Mouse (Mus musculus) limb, embryonic 12.5 days (tissue): ENCODE data around the gene Tmem87a. TPM values are rescaled to one million over a fixed set of nuclear protein-coding genes. Genes with fewer than 3 reads are reported as not detected.

Experiments used
- ATAC-seq: fragments of 200-750 bp; cut with Nextera tagmentation; 2 replicates; pipeline ENCODE4 v1.8.0; 2017; ENCODE audit warnings: low read depth, moderate TSS enrichment; ENCODE audit not compliant: insufficient number of reproducible peaks, insufficient read depth, low FRiP score, low TSS enrichment
- H3K27ac ChIP-seq: fragments of 300-500 bp; sonication (generic); 2 replicates; pipeline ENCODE4 v1.5.1; 2016; ENCODE audit warnings: mild to moderate bottlenecking, moderate library complexity
- H3K27me3 ChIP-seq: fragments of 300-500 bp; sonication (generic); 2 replicates; pipeline ENCODE4 v1.6.1; 2016; ENCODE audit warnings: mild to moderate bottlenecking, moderate library complexity
- H3K36me3 ChIP-seq: fragments of 300-500 bp; sonication (generic); 2 replicates; pipeline ENCODE4 v1.6.1; 2016; ENCODE audit warnings: mild to moderate bottlenecking, moderate library complexity
- H3K4me1 ChIP-seq: fragments of 300-500 bp; sonication (generic); replicated peaks from 2 replicates; pipeline ENCODE4 v1.6.1; 2016
- H3K4me2 ChIP-seq: fragments of 300-500 bp; sonication (generic); 2 replicates; pipeline ENCODE4 v1.6.1; 2016; ENCODE audit warnings: mild to moderate bottlenecking, moderate library complexity
- H3K4me3 ChIP-seq: fragments of 300-500 bp; sonication (generic); replicated peaks from 2 replicates; pipeline ENCODE4 v1.5.1; 2016; ENCODE audit warnings: mild to moderate bottlenecking
- H3K9ac ChIP-seq: fragments of 300-500 bp; sonication (generic); replicated peaks from 2 replicates; pipeline ENCODE4 v1.6.1; 2016; ENCODE audit warnings: mild to moderate bottlenecking, moderate library complexity
- H3K9me3 ChIP-seq: fragments of 300-500 bp; sonication (generic); 2 replicates; pipeline ENCODE4 v1.6.1; 2016; ENCODE audit warnings: mild to moderate bottlenecking, moderate library complexity
- WGBS: fragments of 180-500 bp; shearing (Covaris S2); methylation state at CpG from one replicate; pipeline ENCODE4 v1.1.7; 2016; 5-methylcytosine and 5-hydroxymethylcytosine counted together
- polyA plus RNA-seq: library from polyadenylated mRNA; unstranded; fragments of >200 nt; fragmentation: Nextera tagmentation; extraction: Ambion mirVana; gene quantifications from 2 replicates; pipeline ENCODE4 v1.2.1, GENCODE M21; 2016

Gene Tmem87a
- 9.5 and 10.4 TPM in 2 replicates for polyA plus RNA-seq

GRCm38 (mm10) chr2:120403986-120404822, at the start of gene Tmem87a:
Gene Tmem87a (minus strand): TSS chr2:120404113.
- 1% methylated on average over 34 of the region's 34 CpGs for whole genome bisulfite sequencing
- Histone ChIP-seq H3K27me3 (no peaks in the 10 kb centered on the region), H3K9ac (peak within 1 kb of the TSS; percentile 74), H3K27ac (peak within 1 kb of the TSS; percentile 92), H3K4me2 (peak within 1 kb of the TSS; percentile 69), H3K4me3 (peak within 1 kb of the TSS; percentile 74), H3K36me3 (peaks cover 3% of the 10 kb centered on the region; the same call in 1 of the 2 replicates), H3K9me3 (peaks cover 4% of the 10 kb centered on the region; the same call in 1 of the 2 replicates), H3K4me1 (peaks cover 18% of the 10 kb centered on the region)
- ATAC-seq, result peak; percentile 99

GRCm38 (mm10) chr2:120452600-120452999, 48.7 kb upstream of the Tmem87a start:
- no peaks in the 10 kb centered on the region for H3K4me1 ChIP-seq
- no peaks in the 10 kb centered on the region for H3K36me3 ChIP-seq
- WGBS, result 77% methylated on average over 4 of the region's 4 CpGs
- H3K27ac ChIP-seq, result no peak overlapping the region
- H3K9ac ChIP-seq, result no peak overlapping the region
- no peak for ATAC-seq
- H3K4me3 ChIP-seq, result no peak overlapping the region
- no peaks in the 10 kb centered on the region for H3K27me3 ChIP-seq
- no peak overlapping the region for H3K4me2 ChIP-seq
- H3K9me3 ChIP-seq, result peaks cover 4% of the 10 kb centered on the region; the same call in 1 of the 2 replicates

- Histone ChIP-seq H3K9ac (no peak overlapping the region), H3K9me3 (peaks cover 4% of the 10 kb centered on the region; the same call in 1 of the 2 replicates)
- ATAC-seq, result no peak
Observed at GRCm38 (mm10) chr2:120450724-120451123, 46.8 kb upstream of the Tmem87a start.

GRCm38 (mm10) chr2:120447306-120447705, 43.4 kb upstream of the Tmem87a start:
- Histone ChIP-seq H3K27ac (no peak overlapping the region), H3K36me3 (no peaks in the 10 kb centered on the region), H3K4me3 (no peak overlapping the region), H3K9me3 (no peaks in the 10 kb centered on the region), H3K4me2 (no peak overlapping the region), H3K27me3 (no peaks in the 10 kb centered on the region), H3K9ac (no peak overlapping the region), H3K4me1 (0 out of 2 replicates have a peak, but pooled peaks cover 4% of the 10 kb centered on the region)
- ATAC-seq, result no peak
- WGBS, result 90% methylated on average over 1 of the region's 1 CpGs

More at GRCm38 (mm10) chr2:120450724-120451123, 46.8 kb upstream of the Tmem87a start:
- no peak overlapping the region for H3K27ac ChIP-seq
- 0 out of 2 replicates have a peak, but pooled peaks cover 4% of the 10 kb centered on the region for H3K4me1 ChIP-seq
- no peaks in the 10 kb centered on the region for H3K36me3 ChIP-seq
- no peak overlapping the region for H3K4me3 ChIP-seq
- no peaks in the 10 kb centered on the region for H3K27me3 ChIP-seq
- no peak overlapping the region for H3K4me2 ChIP-seq
- 59% methylated on average over 6 of the region's 6 CpGs for WGBS

- 77% methylated on average over 10 of the region's 10 CpGs for WGBS
- no peak overlapping the region for H3K4me3 ChIP-seq
- no peak overlapping the region for H3K27ac ChIP-seq
- H3K27me3 ChIP-seq, result no peaks in the 10 kb centered on the region
- no peaks in the 10 kb centered on the region for H3K9me3 ChIP-seq
- no peak overlapping the region for H3K9ac ChIP-seq
- ATAC-seq, result no peak
- 0 out of 2 replicates have a peak, but pooled peaks cover 4% of the 10 kb centered on the region for H3K4me1 ChIP-seq
- H3K36me3 ChIP-seq, result no peaks in the 10 kb centered on the region
- H3K4me2 ChIP-seq, result no peak overlapping the region
Observed at GRCm38 (mm10) chr2:120446373-120446772, 42.5 kb upstream of the Tmem87a start.

GRCm38 (mm10) chr2:120444486-120444885, 40.6 kb upstream of the Tmem87a start:
- Histone ChIP-seq H3K27me3 (no peaks in the 10 kb centered on the region), H3K4me1 (0 out of 2 replicates have a peak, but pooled peaks cover 4% of the 10 kb centered on the region), H3K27ac (no peak overlapping the region), H3K4me2 (no peak overlapping the region), H3K9me3 (no peaks in the 10 kb centered on the region), H3K36me3 (no peaks in the 10 kb centered on the region), H3K4me3 (no peak overlapping the region), H3K9ac (no peak overlapping the region)
- ATAC-seq, result no peak
- 95% methylated on average over 1 of the region's 1 CpGs for WGBS

GRCm38 (mm10) chr2:120424386-120424785, 20.5 kb upstream of the Tmem87a start:
- Histone ChIP-seq H3K27me3 (no peaks in the 10 kb centered on the region), H3K4me2 (no peak overlapping the region), H3K27ac (no peak overlapping the region), H3K36me3 (0 out of 2 replicates have a peak, but pooled peaks cover 3% of the 10 kb centered on the region), H3K4me1 (no peaks in the 10 kb centered on the region), H3K4me3 (no peak overlapping the region), H3K9ac (no peak overlapping the region), H3K9me3 (no peaks in the 10 kb centered on the region)
- ATAC-seq, result no peak
- WGBS, result 82% methylated on average over 5 of the region's 5 CpGs

GRCm38 (mm10) chr2:120414738-120415414, 11.0 kb upstream of the Tmem87a start:
- H3K27me3 ChIP-seq, result no peaks in the 10 kb centered on the region
- no peak overlapping the region for H3K4me2 ChIP-seq
- ATAC-seq, result no peak
- WGBS, result 66% methylated on average over 1 of the region's 1 CpGs
- no peak overlapping the region for H3K4me3 ChIP-seq
- H3K9ac ChIP-seq, result no peak overlapping the region
- H3K9me3 ChIP-seq, result no peaks in the 10 kb centered on the region
- H3K27ac ChIP-seq, result no peak overlapping the region
- H3K36me3 ChIP-seq, result no peaks in the 10 kb centered on the region
- H3K4me1 ChIP-seq, result no peaks in the 10 kb centered on the region

GRCm38 (mm10) chr2:120414113-120414512, 10.2 kb upstream of the Tmem87a start:
- Histone ChIP-seq H3K27me3 (no peaks in the 10 kb centered on the region), H3K4me2 (no peak overlapping the region), H3K4me3 (no peak overlapping the region), H3K4me1 (no peaks in the 10 kb centered on the region), H3K9me3 (no peaks in the 10 kb centered on the region), H3K27ac (no peak overlapping the region), H3K36me3 (no peaks in the 10 kb centered on the region), H3K9ac (no peak overlapping the region)
- ATAC-seq, result no peak

GRCm38 (mm10) chr2:120411096-120411628, 7.2 kb upstream of the Tmem87a start:
- WGBS, result 87% methylated on average over 3 of the region's 3 CpGs
- Histone ChIP-seq H3K9me3 (peaks cover 4% of the 10 kb centered on the region; the same call in 1 of the 2 replicates), H3K4me3 (no peak overlapping the region), H3K36me3 (no peaks in the 10 kb centered on the region), H3K9ac (no peak overlapping the region), H3K4me2 (no peak overlapping the region), H3K27me3 (no peaks in the 10 kb centered on the region), H3K27ac (no peak overlapping the region), H3K4me1 (no peaks in the 10 kb centered on the region)
- no peak for ATAC-seq
